Mouse (Mus musculus) stomach, postnatal 0 days (tissue): ENCODE data around the gene Zfp652. TPM values are rescaled to one million over a fixed set of nuclear protein-coding genes. Genes with fewer than 3 reads are reported as not detected.

Experiments used
- ATAC-seq: fragments of 200-750 bp; cut with Nextera tagmentation; 2 replicates; pipeline ENCODE4 v1.8.0; 2017; ENCODE audit not compliant: low FRiP score, low TSS enrichment
- DNase-seq: peaks from one replicate; pipeline ENCODE4 v3.0.0-alpha.2; 2016; ENCODE audit warnings: low spot score
- H3K27ac ChIP-seq: fragments of 300-500 bp; sonication (generic); replicated peaks from 2 replicates; pipeline ENCODE4 v1.5.1; 2014; ENCODE audit warnings: mild to moderate bottlenecking, control low read depth
- H3K27me3 ChIP-seq: fragments of 300-500 bp; sonication (generic); 2 replicates; pipeline ENCODE4 v1.6.1; 2014; ENCODE audit warnings: low read length; ENCODE audit not compliant: control insufficient read depth, insufficient read depth
- H3K36me3 ChIP-seq: fragments of 300-500 bp; sonication (generic); 2 replicates; pipeline ENCODE4 v1.6.1; 2014; ENCODE audit warnings: low read length, mixed read lengths; ENCODE audit not compliant: control insufficient read depth, insufficient read depth
- H3K4me1 ChIP-seq: fragments of 300-500 bp; sonication (generic); replicated peaks from 2 replicates; pipeline ENCODE4 v1.6.1; 2014; ENCODE audit warnings: antibody characterized with exemption; ENCODE audit not compliant: control insufficient read depth, insufficient read depth
- H3K4me2 ChIP-seq: fragments of 300-500 bp; sonication (generic); replicated peaks from 2 replicates; pipeline ENCODE4 v1.6.1; 2014; ENCODE audit warnings: low read depth, mild to moderate bottlenecking, control low read depth, moderate library complexity
- H3K4me3 ChIP-seq: fragments of 300-500 bp; sonication (generic); 2 replicates; pipeline ENCODE4 v1.5.1; 2014; ENCODE audit warnings: low read depth, low read length, control low read depth
- H3K9ac ChIP-seq: fragments of 300-500 bp; sonication (generic); 2 replicates; pipeline ENCODE4 v1.6.1; 2014; ENCODE audit warnings: mild to moderate bottlenecking, low read length, control low read depth, mixed read lengths
- H3K9me3 ChIP-seq: fragments of 300-500 bp; sonication (generic); 2 replicates; pipeline ENCODE4 v1.6.1; 2016; ENCODE audit warnings: low read length; ENCODE audit not compliant: control insufficient read depth
- CTCF ChIP-seq: IDR thresholded peaks from 2 replicates; pipeline ENCODE4 v1.5.1; 2016; ENCODE audit warnings: antibody characterized with exemption, low read depth, mild to moderate bottlenecking, moderate library complexity
- EP300 ChIP-seq: optimal IDR thresholded peaks from 2 replicates; pipeline ENCODE3; 2016; ENCODE audit warnings: antibody characterized with exemption
- WGBS: fragments of 180-500 bp; shearing (Covaris S2); extraction: QIAGEN DNeasy Blood & Tissue Kit; methylation state at CpG from one replicate; pipeline ENCODE4 v1.1.7; 2014; 5-methylcytosine and 5-hydroxymethylcytosine counted together
- polyA plus RNA-seq: library from polyadenylated mRNA; unstranded; fragments of >200 nt; fragmentation: Nextera tagmentation; extraction: Ambion mirVana; gene quantifications from 2 replicates; pipeline ENCODE4 v1.2.1, GENCODE M21; 2015

Zfp652 gene
- polyA plus RNA-seq, 1 experiment from 2014 or later, result 10.0 TPM

DNA sequence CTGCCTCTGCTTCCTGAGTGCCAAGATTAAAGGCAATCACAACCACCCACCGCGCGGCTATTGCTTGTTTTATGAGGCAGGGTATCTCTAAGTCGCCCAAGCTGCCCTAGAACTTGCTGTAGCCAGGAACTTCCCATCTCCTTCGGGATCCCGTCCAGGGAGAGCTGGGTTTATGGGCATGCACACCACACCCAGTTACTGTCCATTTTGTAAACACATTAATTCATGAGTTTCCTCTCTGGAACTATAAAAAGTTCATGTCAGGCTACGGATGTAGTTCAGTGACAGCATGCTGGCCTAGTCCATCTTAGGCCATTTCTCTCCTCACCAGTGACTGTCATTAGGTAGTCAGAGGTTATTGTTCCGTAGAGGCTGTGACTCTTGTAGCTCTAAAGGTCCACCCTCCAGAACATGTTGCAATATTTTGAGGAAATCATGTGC, 77.0 kb downstream of the Zfp652 start:
- TF ChIP-seq EP300, result no peak
- TF ChIP-seq CTCF, result no peak
- no peak overlapping the region for H3K4me3 ChIP-seq

DNA sequence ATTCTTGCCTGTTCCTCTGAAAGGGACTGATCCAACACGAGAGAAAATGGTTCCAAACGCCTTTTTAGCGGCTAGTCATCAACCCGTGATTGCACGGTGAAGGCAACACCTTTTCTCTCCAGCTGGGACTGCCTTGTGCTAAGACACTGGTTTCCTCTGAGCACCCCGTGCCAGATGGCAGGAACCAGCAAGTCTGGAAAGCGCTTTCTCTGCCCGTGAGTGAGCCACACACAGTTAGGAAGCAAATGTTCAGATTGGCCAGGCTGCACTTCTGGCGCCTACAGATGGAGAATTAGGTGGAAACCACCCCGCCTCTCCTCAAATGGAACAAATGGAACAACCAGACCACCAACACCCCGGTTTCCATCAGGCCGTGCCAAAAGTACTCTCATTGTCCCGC, 79.3 kb downstream of the Zfp652 start:
- Histone ChIP-seq H3K9ac (no peak overlapping the region), H3K27ac (no peak overlapping the region), H3K4me1 (no peaks in the 10 kb centered on the region; the same call in 1 of the 2 replicates), H3K4me2 (no peak overlapping the region), H3K36me3 (no peaks in the 10 kb centered on the region), H3K4me3 (no peak overlapping the region), H3K9me3 (no peaks in the 10 kb centered on the region), H3K27me3 (no peaks in the 10 kb centered on the region)
- ATAC-seq, result no peak
- 84% methylated on average over 13 of the region's 13 CpGs for WGBS
- DNase-seq, result no peak
- TF ChIP-seq EP300 (no peak), CTCF (no peak)

More for the DNA sequence above, 77.0 kb downstream of the Zfp652 start:
- H3K4me1 ChIP-seq, result no peaks in the 10 kb centered on the region
- H3K36me3 ChIP-seq, result no peaks in the 10 kb centered on the region
- ATAC-seq, result no peak
- 71% methylated on average over 8 of the region's 8 CpGs for WGBS
- no peak overlapping the region for H3K27ac ChIP-seq
- no peaks in the 10 kb centered on the region for H3K9me3 ChIP-seq
- DNase-seq, result no peak
- H3K9ac ChIP-seq, result no peak overlapping the region
- no peak overlapping the region for H3K4me2 ChIP-seq
- H3K27me3 ChIP-seq, result no peaks in the 10 kb centered on the region

GRCm38 (mm10) chr11:95792950-95793509, 80.6 kb downstream of the Zfp652 start:
- Histone ChIP-seq H3K9me3 (no peaks in the 10 kb centered on the region), H3K9ac (no peak overlapping the region), H3K4me1 (no peaks in the 10 kb centered on the region; the same call in 1 of the 2 replicates), H3K27me3 (no peaks in the 10 kb centered on the region), H3K36me3 (no peaks in the 10 kb centered on the region), H3K4me2 (no peak overlapping the region), H3K27ac (no peak overlapping the region), H3K4me3 (no peak overlapping the region)
- WGBS, result 93% methylated on average over 8 of the region's 8 CpGs
- no peak for TF ChIP-seq EP300
- TF ChIP-seq CTCF, result no peak
- no peak for ATAC-seq
- DNase-seq, result no peak

DNA sequence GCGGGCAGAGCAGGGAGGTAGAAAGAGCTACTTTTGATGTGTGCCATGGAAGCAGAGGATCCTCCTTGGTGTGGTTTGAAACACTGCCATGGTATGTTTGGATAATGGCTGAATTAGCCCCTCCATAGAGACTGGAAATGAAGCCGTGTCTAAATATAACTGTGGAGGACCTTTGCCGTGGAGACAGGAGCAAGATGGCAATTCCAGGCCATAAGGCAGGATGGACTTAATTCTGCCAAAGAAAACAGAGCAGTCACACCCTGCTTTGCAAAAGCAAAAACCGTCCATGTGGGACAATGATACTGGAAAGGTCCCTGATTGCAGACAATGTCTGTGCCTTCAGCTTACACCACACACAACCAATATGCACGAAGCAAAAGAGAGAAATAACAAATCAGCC, 81.7 kb downstream of the Zfp652 start:
- no peaks in the 10 kb centered on the region for H3K36me3 ChIP-seq
- no peak overlapping the region for H3K4me2 ChIP-seq
- no peaks in the 10 kb centered on the region; the same call in 1 of the 2 replicates for H3K4me1 ChIP-seq
- WGBS, result 56% methylated on average over 5 of the region's 5 CpGs
- DNase-seq (no peak), ATAC-seq (no peak)
- H3K9me3 ChIP-seq, result no peaks in the 10 kb centered on the region
- no peak overlapping the region for H3K9ac ChIP-seq
- H3K27ac ChIP-seq, result no peak overlapping the region
- no peak for TF ChIP-seq CTCF
- no peak for TF ChIP-seq EP300
- H3K4me3 ChIP-seq, result no peak overlapping the region
- no peaks in the 10 kb centered on the region for H3K27me3 ChIP-seq

DNA sequence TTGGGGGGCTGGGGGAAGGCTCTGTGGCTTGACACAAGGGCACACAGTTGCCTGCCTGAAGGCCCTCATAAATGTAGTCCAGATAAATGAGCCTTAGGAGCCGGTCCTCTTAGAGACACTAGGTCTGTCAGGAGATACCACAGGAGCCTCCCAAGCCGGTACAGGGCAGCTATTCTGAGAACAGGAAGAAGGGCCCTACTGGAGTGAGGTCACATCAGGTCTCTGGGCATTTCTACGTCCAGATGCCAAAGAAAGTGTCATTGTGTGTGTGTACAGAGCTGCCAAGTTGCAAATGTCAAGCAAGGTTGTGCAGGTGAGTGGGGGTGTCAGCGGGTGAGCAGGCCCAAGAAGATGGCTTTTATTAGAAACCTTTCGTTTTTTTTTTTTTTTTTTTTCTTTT, 83.1 kb downstream of the Zfp652 start:
- H3K9me3 ChIP-seq, result no peaks in the 10 kb centered on the region
- no peak overlapping the region for H3K4me3 ChIP-seq
- TF ChIP-seq CTCF, result no peak
- TF ChIP-seq EP300, result no peak
- no peaks in the 10 kb centered on the region; the same call in 1 of the 2 replicates for H3K4me1 ChIP-seq
- H3K27me3 ChIP-seq, result no peaks in the 10 kb centered on the region
- H3K36me3 ChIP-seq, result no peaks in the 10 kb centered on the region
- H3K9ac ChIP-seq, result no peak overlapping the region
- 68% methylated on average over 5 of the region's 5 CpGs for WGBS
- ATAC-seq, result no peak
- no peak overlapping the region for H3K27ac ChIP-seq
- DNase-seq, result no peak
- no peak overlapping the region for H3K4me2 ChIP-seq

GRCm38 (mm10) chr11:95805010-95805409, 92.5 kb downstream of the Zfp652 start:
- Histone ChIP-seq H3K36me3 (no peaks in the 10 kb centered on the region), H3K4me3 (no peak overlapping the region), H3K9ac (no peak overlapping the region), H3K4me1 (no peaks in the 10 kb centered on the region), H3K4me2 (no peak overlapping the region), H3K27ac (peak overlapping the region; percentile 49; the same call in 1 of the 2 replicates), H3K27me3 (no peaks in the 10 kb centered on the region), H3K9me3 (no peaks in the 10 kb centered on the region)
- ATAC-seq (peak; percentile 14; the same call in 1 of the 2 replicates), DNase-seq (no peak)
- TF ChIP-seq EP300 (no peak), CTCF (no peak)
- WGBS, result 56% methylated on average over 5 of the region's 5 CpGs
